Mouse (Mus musculus) ovary, postnatal 14 days (tissue): ENCODE results near the gene Klc3.

Experiments used
- DNase-seq: peaks from one replicate; pipeline ENCODE4 v3.0.0; 2022; ENCODE audit warnings: low spot score

Gene Klc3

DNA sequence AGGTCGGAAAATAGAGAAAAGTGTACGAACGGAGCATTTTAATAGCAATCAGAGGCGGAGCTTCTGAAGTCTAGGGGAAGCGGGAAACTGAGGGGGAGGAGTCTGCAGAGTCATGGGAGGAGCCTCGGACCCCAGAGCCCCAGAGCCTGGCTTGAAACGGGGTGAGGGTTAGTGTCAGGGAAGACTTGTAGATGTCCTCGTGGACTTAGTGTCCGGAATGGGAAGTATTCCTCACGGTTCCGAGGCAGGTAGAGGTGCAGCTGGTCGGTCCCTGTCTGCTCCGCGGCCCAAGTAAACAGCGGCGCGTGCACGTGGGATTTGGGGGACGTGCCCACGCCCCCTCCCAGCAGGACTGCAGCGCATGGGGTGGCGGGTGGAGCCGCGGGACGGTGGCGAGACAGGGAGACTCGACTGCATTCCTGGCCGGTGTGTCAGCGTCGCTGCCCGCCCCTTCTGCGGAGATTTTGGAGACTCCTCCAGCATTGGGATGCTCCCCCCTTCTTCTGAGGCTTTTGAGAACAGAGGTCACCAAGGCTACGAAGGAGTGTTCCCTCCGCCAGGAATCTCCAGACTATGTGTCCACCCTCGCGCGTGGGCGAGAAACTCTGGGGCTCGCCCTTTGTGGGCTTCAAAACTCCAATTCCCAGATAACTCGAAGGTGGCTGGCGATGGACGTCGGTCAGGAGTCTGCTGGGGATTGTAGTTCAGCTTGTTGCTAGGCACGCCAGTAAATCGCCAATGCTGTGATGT lies 43.8 kb downstream of the Klc3 start:
- DNase-seq: peak; percentile 59

GRCm38 (mm10) chr7:19359299-19359891 lies 44.5 kb downstream of the Klc3 start, which contains the start of the genes Cd3eap and Ppp1r13l:
TSS of gene Cd3eap (minus strand) at chr7:19359483.
TSS of gene Ppp1r13l (plus strand) at chr7:19359749.
- peak; percentile 77 for DNase-seq

DNA sequence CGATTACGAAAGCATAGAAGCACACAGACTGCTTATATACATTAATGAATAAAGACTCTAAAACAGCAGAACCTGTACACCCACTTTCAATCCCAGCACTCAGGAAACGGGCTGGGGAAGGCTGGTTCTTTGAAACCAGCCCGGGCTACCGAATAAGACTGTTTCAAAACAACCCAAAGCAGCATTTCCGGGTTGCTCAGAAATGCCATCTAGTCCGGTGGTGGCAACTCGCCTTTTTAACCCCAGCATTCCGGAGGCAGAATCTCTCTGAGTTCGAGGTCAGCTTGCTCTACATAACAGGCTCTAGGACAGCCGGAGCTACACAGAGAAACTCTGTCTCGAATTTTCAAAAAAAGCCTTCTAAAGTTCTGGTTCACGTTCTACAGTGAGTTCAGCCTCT lies 45.3 kb downstream of the Klc3 start:
- no peak for DNase-seq

GRCm38 (mm10) chr7:19357381-19358375 lies 46.2 kb downstream of the Klc3 start:
- no peak for DNase-seq

DNA sequence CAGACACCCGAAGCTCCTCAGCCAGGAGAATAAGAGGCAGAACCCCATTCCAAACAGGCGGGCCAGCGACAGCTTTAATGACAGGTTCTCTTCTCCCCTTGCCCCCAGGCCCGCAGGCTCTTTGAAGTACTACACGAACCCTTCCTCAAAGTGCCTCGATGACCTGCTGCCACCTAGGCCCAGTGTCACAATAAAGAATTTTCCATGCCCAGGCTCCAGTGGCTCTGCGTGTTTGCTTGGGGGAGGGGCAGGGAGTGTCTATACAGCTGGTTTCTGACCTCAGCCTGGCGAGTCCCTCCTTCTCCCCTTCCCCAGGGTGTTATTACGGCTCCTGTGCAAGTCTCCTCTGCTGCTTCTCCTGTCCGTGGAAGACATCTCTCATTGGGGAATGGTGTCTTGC lies 47.6 kb downstream of the Klc3 start:
- DNase-seq: no peak

GRCm38 (mm10) chr7:19354991-19355390 lies 48.9 kb downstream of the Klc3 start:
- no peak for DNase-seq

- no peak for DNase-seq
Observed at GRCm38 (mm10) chr7:19350221-19350620, 53.7 kb downstream of the Klc3 start.

- no peak for DNase-seq
Observed at GRCm38 (mm10) chr7:19349188-19349915, 54.6 kb downstream of the Klc3 start.

DNA sequence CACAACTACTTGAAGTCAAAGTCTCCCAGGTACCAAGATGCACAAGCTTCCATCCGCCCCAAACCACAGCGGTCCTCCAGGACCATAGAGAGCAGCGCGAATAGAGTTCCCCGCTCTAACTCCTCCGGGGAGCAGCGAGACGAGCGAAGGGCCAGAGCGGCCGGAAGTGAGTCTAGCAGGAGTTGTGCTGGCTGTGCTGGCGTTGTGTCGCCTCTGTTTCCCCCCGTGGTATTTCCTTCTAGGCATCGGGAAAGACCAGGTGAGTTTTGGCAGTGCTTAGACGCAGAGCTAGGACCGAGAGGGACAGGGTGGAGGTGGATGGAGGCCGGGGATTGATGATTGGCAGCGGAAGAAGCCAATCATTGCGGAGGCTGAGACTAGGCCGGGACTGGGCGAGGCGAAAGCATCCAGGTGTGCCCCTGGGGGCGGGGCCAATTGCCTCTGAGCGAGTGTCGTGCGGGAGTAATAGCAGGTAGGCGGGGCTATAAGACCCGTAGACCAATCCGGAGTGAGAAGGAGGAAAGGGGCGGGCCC lies 58.9 kb downstream of the Klc3 start:
- DNase-seq: peak; percentile 88
